Mouse (Mus musculus) kidney, postnatal 36 days (tissue): ENCODE measurements around the gene Gm28557.
A peak's percentile ranks its signal among the peaks of the same experiment; 100 is the strongest.
"Not testable (repeated sequence)": the region's sequence is repeated elsewhere in the genome, so short reads cannot be mapped to it uniquely, and the experiment has no call there.

Experiments
- DNase-seq, 2 experiments: peaks; one replicate each; pipeline ENCODE4 v3.0.0; 2021 to 2022; ENCODE audit warnings: mixed read lengths in 2 of 2

Gene Gm28557

GRCm38 (mm10) chr13:67108194-67108820, at the start of gene Gm28557:
TSS of gene Gm28557 (minus strand) at chr13:67108604.
- peak; percentile 94 to 98 for DNase-seq

DNA sequence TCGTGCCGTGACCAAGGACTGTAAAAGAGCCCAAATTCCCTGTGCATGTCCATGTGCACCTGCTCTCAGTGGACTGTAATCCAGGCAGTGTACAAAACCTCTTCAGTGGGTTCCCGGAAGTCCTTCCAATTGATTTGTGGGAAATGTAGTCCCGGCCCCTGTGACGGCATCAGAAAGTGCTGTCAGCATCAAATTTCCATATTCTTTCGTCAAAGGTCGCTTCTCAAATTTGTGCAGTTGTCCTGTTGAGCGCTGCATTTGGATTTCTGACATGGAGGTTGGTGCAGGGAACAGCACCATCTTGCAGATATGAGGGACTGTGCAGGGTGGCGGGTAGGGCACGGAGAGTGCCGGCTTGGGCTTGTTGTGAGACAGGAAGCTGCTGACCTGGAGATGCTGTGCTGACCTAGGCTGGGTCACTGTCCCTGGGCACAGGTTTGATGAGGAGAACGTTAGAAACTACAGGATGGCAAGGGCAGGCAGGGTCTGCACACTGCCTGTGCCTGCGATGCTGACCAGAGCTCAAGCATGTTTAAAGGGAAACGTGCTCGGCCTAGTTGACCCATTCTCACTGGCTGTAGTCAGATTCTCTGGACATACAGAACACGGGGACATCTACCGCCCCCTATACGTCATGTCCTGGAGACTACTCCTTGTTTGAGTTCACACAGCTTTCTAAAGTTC, 19.8 kb upstream of the Gm28557 start:
- peak; percentile 87 to 88 for DNase-seq

DNA sequence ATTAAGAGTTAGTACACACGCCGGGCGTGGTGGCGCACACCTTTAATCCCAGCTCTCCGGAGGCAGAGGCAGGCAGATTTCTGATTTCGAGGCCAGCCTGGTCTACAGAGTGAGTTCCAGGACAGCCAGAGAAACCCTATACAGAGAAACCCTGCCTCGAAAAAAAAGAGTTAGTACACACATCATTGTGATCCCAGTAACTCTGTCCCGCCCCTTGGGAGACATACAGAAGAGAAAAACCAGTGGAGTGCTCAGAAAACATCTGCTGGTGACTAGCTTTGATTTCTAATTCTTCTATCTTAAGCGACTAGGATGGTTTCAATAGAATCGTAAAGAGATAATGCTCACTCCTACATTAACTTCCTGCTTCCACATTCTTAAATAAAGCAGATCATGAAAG, 19.1 kb upstream of the Gm28557 start:
- DNase-seq = not testable (repeated sequence)

GRCm38 (mm10) chr13:67124460-67124859, 16.1 kb upstream of the Gm28557 start:
- no peak for DNase-seq

- DNase-seq = not testable (repeated sequence)
These were observed 13.0 kb upstream of the Gm28557 start, which contains the start of gene Zfp759 for GRCm38 (mm10) chr13:67121360-67121759. TSS of gene Zfp759 (plus strand) at chr13:67121660.

DNA sequence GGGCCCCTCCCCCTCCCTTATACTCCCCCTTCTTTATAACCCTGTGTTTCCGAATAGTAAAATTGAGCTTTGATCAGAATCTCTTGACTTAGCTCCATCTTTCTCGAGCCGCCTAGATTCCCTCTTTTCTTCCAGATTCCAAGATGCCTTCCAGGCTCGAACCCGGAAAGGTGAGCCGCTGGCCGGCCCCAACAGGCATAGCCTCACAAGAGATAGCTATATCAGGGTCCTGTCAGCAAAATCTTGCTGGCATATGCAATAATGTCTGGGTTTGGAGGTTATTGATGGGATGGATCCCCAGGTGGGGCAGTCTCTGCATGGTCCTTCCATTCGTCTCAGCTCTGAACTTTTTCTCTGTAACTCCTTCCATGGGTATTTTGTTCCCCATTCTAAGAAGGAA, 7.8 kb upstream of the Gm28557 start, which contains the start of gene Rslcan18:
Gene Rslcan18 (minus strand): TSS at position 101 of the 400 bp plus-strand sequence.
- not testable (repeated sequence) for DNase-seq

- DNase-seq = no peak
These were observed 4.9 kb upstream of the Gm28557 start for GRCm38 (mm10) chr13:67113287-67113686.

DNA sequence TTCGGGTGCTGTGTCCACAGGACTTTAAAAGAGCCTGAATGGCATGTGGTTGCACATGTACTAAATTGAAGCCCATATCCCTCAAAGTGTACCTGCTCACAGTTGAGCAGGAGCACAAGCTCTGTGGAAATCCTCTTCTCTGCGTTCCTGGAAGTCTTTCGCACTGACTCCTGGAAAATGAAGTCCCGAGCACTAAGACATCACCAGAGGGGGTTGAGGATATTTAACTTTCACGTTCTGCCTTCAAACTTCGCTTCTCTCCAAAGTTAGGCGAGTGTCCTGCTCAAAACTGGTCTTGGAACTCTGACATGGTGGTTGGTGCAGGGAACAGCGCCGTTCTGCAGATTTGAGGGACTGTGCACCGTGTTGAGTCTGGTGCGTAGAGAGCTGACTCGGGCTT, 3.7 kb upstream of the Gm28557 start:
- DNase-seq = peak; percentile 31 to 35

DNA sequence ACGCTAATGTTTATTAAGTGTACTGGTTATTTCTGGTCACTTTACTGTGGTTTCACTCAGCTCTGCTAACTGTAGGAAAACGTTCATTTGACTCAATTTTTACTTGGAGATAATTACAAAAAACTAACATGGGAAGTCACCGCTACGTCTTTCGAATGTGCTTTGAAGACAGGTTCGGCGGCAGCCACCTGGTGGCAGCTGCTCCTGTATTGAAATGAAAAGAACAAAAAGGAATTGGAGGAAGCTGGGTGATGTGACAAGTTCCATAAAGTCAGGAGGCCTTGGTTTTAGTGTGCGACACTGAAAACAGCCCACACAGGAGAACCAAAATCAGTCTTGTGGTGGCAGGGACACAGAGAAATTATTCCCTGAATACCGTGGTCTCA, 410 bp upstream of the Gm28557 start:
- DNase-seq = peak in 1 of 2 experiments; percentile 78

DNA sequence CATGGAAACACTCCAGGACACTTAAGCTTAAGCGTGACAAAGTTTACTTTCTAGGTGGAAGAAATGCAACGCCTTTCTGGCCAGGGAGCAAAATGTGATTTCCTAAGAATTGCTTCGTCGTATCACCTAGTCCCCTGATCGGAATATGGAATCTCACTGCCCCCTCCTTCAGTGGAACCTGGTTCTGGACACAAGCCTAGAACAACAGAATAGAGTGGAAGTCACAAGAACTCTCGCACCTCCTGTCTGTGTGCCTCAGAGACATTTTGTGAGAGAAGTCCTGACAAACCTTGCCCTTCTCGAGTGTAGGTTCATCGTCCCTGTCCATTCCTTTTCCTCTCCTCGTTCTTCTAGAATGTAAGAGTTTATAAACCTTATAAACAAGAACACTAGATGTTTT, 723 bp downstream of the Gm28557 start:
- peak in 1 of 2 experiments; percentile 4 for DNase-seq

- no peak for DNase-seq
These were observed 10.5 kb downstream of the Gm28557 start, which contains the start of gene Zfp708 for GRCm38 (mm10) chr13:67097876-67098275. TSS of gene Zfp708 (minus strand) at chr13:67097976.

GRCm38 (mm10) chr13:67090154-67090553, 18.2 kb downstream of the Gm28557 start:
- no peak for DNase-seq

DNA sequence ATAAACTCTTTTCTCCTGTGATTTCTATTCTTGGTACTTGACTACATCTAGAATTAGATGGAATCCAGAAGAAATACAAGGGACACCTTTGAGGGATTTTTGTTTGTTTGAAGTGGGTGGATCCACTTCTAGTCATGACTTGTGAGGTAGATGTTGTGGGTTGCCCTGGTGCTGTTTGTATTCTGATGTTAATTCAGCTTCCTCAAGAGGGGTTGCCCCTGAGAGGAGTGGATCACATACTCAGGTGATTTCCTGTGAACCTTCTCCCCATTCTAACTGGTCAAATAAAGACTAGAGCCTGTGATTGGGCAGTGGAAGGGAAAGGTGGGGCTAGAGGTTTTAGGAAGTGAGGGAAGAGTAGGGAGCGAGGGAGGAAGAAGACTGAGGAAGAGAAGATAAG, 26.5 kb downstream of the Gm28557 start:
- no peak for DNase-seq

- peak; percentile 89 to 91 for DNase-seq
These were observed 27.2 kb downstream of the Gm28557 start for GRCm38 (mm10) chr13:67081142-67081713.

GRCm38 (mm10) chr13:67077244-67077643, 31.2 kb downstream of the Gm28557 start:
- no peak for DNase-seq

DNA sequence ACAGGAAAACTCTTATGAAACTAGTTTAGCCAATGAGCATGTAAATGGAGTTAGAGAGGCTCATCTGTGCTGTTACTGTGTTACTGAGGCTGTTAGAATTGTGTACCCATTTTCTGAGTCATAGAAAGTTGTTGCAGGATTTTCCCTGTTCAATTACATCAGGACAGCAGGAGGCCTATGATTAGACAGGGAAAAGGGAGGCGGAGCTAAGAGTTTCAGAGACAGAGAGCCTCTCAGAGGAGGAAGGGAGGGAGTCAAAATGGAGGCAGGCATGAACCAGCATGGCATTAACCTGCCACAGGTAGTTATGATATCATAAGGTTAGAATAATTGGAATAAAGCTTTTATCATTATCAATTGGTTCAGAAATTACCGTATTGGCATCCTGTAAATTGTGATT, 35.6 kb downstream of the Gm28557 start:
- DNase-seq = no peak

- DNase-seq = no peak
These were observed 43.0 kb downstream of the Gm28557 start for GRCm38 (mm10) chr13:67065386-67065785.

DNA sequence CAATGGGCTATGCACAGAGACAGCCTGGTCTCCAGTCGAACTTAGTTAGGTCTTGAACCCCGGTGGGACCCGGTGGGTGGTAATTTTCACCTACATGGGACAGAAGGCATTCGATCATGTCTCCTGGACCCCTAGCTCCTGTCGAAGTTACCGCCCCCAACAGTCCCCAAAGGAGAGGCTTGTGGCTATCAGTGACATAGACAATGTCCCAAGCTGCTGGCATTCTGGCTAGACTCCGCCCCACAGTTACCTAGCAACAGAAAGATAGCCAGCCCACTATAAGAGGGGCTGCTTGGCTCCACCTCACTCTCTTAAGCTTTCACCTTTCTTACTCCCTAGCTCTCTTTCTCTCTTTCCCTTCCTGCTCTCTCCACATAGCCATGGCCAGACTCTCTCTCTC, 46.0 kb downstream of the Gm28557 start:
- DNase-seq = no peak

GRCm38 (mm10) chr13:67060786-67061358, 47.5 kb downstream of the Gm28557 start, which contains the start of gene Zfp712:
TSS of gene Zfp712 (minus strand) at chr13:67061170.
- peak; percentile 96 to 97 for DNase-seq

DNA sequence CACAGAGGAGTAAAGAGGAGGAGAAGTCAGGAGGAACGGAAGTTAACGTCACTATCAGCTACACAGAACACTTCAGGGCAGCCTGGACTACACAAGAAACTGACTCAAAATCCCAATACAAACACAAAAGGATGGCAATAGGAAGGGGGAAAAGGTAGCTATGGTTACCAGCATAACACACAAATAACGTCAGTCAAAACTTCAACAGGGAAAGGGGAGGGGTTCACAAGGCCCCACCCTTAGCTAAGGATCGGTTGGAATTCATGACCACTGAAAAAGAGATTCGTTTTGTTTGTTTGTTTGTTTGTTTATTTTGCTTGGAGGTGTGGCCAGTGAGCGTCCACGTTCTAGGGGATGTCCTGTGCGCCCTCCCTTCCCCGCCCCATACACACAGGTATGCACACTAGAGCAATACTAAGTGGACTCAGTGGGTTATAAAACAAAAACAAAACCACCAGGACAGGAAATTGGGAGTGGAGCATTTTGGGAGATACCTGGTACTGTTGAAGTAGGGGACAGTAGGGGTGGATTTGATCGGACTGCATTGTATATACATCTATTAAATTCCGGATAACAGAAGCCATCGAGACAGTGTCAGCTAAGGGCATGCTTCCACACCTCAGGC, 48.1 kb downstream of the Gm28557 start:
- DNase-seq = peak; percentile 1 to 7
